Mouse (Mus musculus) CH12.LX (cell line): ENCODE measurements at regions not wholly inside any gene's neighbourhood (a gene's known extent, or its start where the extent isn't known, plus 50 kb on each side); places are given as distances from the start of the nearest gene placed in this dataset.

Source experiments
- CHD1 ChIP-seq: IDR thresholded peaks from 2 replicates; pipeline ENCODE4 v1.6.1; 2012; ENCODE audit warnings: low read depth, low read length, improper control_type of control experiment, inconsistent platforms
- CTCF ChIP-seq, 2 experiments: IDR thresholded peaks in 1 of 2; conservative IDR thresholded peaks in 1 of 2; 2 replicates each; pipeline ENCODE4 v1.5.1; 2011 to 2012; ENCODE audit warnings: low read depth in 2 of 2, low read length in 2 of 2, improper control_type of control experiment in 1 of 2, inconsistent platforms in 1 of 2, mild to moderate bottlenecking in 1 of 2, moderate library complexity in 1 of 2
- ELF1 ChIP-seq: IDR thresholded peaks from 2 replicates; pipeline ENCODE4 v1.6.1; 2014; ENCODE audit warnings: low read depth, mild to moderate bottlenecking, inconsistent platforms, low read length, improper control_type of control experiment
- EP300 ChIP-seq: IDR thresholded peaks from 2 replicates; pipeline ENCODE4 v1.6.1; 2011; ENCODE audit warnings: low read length, improper control_type of control experiment
- JUND ChIP-seq: conservative IDR thresholded peaks from 2 replicates; pipeline ENCODE4 v1.6.1; 2011; ENCODE audit warnings: low read depth, low read length, improper control_type of control experiment
- MAX ChIP-seq: IDR thresholded peaks from 2 replicates; pipeline ENCODE4 v1.6.1; 2011; ENCODE audit warnings: low read length, improper control_type of control experiment
- MAZ ChIP-seq: IDR thresholded peaks from 2 replicates; pipeline ENCODE4 v1.6.1; 2012; ENCODE audit warnings: low read depth, mild to moderate bottlenecking, inconsistent platforms, low read length, improper control_type of control experiment, moderate library complexity
- MEF2A ChIP-seq: IDR thresholded peaks from 2 replicates; pipeline ENCODE4 v1.6.1; 2014; ENCODE audit warnings: low read depth, mild to moderate bottlenecking, inconsistent platforms, low read length, improper control_type of control experiment, borderline replicate concordance
- NELFE ChIP-seq: IDR thresholded peaks from 2 replicates; pipeline ENCODE4 v1.6.1; 2011; ENCODE audit warnings: low read depth, low read length, improper control_type of control experiment
- NRF1 ChIP-seq: IDR thresholded peaks from 2 replicates; pipeline ENCODE4 v1.6.1; 2014; ENCODE audit warnings: low read depth, mild to moderate bottlenecking, inconsistent platforms, low read length, improper control_type of control experiment, moderate library complexity
- PAX5 ChIP-seq: IDR thresholded peaks from 2 replicates; pipeline ENCODE4 v1.6.1; 2012; ENCODE audit warnings: low read length, inconsistent platforms, mixed read lengths
- USF2 ChIP-seq: conservative IDR thresholded peaks from 2 replicates; pipeline ENCODE4 v1.6.1; 2011; ENCODE audit warnings: low read depth, low read length, improper control_type of control experiment

DNA sequence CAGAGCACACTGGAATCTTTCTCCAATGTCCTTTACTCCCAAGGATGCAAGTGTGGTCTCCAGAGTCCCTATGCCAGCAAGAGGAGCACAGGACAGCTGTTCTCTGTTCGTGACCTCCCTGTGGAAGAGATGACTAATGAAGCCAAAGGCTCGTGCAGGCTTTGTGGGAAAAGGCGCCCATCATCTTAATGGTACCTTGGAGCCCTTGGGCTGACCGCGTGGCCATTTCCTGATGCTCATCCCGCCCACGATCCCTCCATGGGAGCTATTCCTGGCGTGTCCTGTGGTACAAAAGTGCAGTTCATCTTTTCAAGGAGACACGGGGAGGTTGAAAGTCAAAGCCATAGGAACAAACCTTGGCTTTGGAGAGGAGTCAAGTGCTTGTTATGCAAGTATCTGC lies 55.2 kb upstream of the Gli2 start:
- TF ChIP-seq USF2: no peak
- TF ChIP-seq MEF2A: no peak
- no peak for TF ChIP-seq MAZ
- TF ChIP-seq JUND: no peak
- TF ChIP-seq CTCF (conservative IDR thresholded peaks at IDR 0.05 in 1 of 2, IDR thresholded peaks at IDR 0.05 in 1 of 2; ENCODE audit: low read depth in 2 of 2, low read length in 2 of 2): no peak
- no peak for TF ChIP-seq MAX
- TF ChIP-seq ELF1: no peak
- TF ChIP-seq CHD1: no peak
- TF ChIP-seq PAX5: no peak
- no peak for TF ChIP-seq NELFE
- no peak for TF ChIP-seq NRF1
- TF ChIP-seq EP300: no peak
